Mouse (Mus musculus) kidney, adult 2 months (tissue): ENCODE results near the gene Iqck.

Experiments used
- CTCF ChIP-seq: fragments of 200-500 bp; conservative IDR thresholded peaks from 2 replicates; pipeline ENCODE4 v1.5.1; 2011; ENCODE audit warnings: low read depth, mild to moderate bottlenecking, control low read depth, low read length, moderate library complexity, mixed read lengths; ENCODE audit not compliant: insufficient read depth, insufficient read length
- POLR2A ChIP-seq: fragments of 200-500 bp; IDR thresholded peaks from one replicate; pipeline ENCODE4 v1.6.1; 2011; ENCODE audit warnings: low read depth, low read length, control low read depth

DNA sequence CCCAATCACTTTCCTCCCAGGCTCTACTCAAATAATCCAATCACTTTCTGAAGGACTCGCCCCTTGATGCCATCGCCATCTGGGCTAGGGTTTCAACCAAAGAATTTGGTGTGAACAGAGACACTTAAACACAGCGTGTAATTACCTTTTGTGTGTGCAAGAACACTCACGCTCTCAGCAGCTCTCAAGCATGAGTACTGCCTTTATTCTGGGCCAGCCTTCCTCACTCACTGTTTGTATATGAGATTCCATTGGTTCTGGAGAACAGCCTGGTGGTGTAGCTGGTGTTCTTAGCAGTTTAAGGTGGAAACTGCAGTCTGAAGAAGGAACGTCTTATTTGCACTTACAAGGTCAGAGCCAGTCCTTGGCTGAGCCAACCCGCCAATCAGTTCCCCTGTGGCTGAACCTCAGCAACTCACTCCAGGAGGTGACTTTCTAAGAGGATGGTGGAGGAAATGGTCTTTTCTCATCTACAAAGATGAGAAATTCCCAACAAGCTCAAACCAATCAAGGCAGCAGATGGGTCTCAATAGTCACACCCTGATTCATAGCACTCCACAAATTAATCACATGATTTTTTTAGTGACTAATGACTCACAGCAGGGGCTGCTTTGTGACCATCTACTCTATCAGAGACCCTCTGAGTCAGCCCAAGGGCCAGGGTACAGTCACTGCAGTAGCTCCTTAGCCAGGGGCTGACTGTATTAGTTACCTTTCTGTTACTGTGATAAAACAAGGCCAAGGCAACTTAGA, 31.9 kb downstream of the Iqck start:
- TF ChIP-seq CTCF (no peak), POLR2A (no peak)
